Mouse (Mus musculus): Measurements from ENCODE around the gene Gm9044.
"Not testable (repeated sequence)": the region's sequence is repeated elsewhere in the genome, so short reads cannot be mapped to it uniquely, and the experiment has no call there.

The Gm9044 gene

GRCm38 (mm10) chr10:118332308-118332707 is at the start of gene Gm9044:
Gene Gm9044 (minus strand): TSS chr10:118332408.
- in situ Hi-C loops (cut with MboI; ENCODE audit: low pct_unique_long_range_greater_than_20kb in 1 of 2, low sequenced_read_pairs in 2 of 2, unreplicated experiment in 1 of 2) = not testable (repeated sequence)

GRCm38 (mm10) chr10:118370443-118370842 is 38.2 kb upstream of the Gm9044 start:
- in situ Hi-C loops (cut with MboI; ENCODE audit: low pct_unique_long_range_greater_than_20kb in 1 of 2, low sequenced_read_pairs in 2 of 2, unreplicated experiment in 1 of 2) = no loop called here

DNA sequence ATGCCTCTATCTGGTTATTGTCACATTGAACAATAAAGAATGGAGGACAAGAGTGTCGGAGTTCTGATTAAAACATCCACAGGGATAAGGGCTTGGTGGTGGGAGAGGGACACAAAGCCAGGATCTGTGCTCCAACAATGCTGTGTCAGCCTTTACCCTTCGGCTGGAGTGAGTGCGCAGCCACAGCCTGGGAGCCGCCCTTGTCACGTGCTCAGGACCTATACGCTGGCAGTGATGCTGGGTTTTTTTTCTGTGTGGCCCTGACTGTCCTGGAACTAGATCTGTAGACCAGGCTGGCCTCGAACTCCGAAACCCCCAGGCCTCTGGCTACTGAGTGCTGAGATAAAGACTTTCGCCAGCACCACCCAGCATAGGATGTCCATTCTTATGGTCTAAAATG is 37.3 kb upstream of the Gm9044 start:
- in situ Hi-C loops (cut with MboI; ENCODE audit: low pct_unique_long_range_greater_than_20kb in 1 of 2, low sequenced_read_pairs in 2 of 2, unreplicated experiment in 1 of 2) = no loop called here

GRCm38 (mm10) chr10:118354005-118354404 is 21.8 kb upstream of the Gm9044 start, which contains the start of gene Gm9049:
Gene Gm9049 (minus strand): TSS chr10:118354105.
- in situ Hi-C loops (cut with MboI; ENCODE audit: low pct_unique_long_range_greater_than_20kb in 1 of 2, low sequenced_read_pairs in 2 of 2, unreplicated experiment in 1 of 2) = not testable (repeated sequence)

- in situ Hi-C loops (cut with MboI; ENCODE audit: low pct_unique_long_range_greater_than_20kb in 1 of 2, low sequenced_read_pairs in 2 of 2, unreplicated experiment in 1 of 2) = not testable (repeated sequence)
These were observed 16.4 kb upstream of the Gm9044 start, which contains the start of gene Gm9048 for GRCm38 (mm10) chr10:118348579-118348978. Gene Gm9048 (minus strand): TSS chr10:118348679.

DNA sequence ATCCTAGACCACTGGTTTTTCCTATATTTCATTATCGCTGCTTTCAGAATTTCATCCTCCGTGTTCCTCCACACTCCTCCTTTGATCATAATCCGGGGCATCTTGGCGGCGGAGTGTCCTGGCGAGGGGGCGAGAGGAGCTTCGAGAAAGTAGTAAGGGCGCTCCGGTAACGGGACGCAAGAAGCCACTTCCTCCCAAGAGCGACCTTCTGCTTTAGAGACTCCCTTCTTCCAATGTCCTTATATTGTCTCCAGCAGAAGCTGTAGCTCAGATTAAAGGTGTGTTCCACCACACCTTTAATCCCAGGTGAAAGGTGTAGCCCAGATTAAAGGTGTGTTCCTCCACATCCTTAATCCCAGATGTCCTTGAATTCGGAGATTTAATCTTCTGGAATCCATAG is 10.9 kb upstream of the Gm9044 start, which contains the start of gene Gm9046:
Gene Gm9046, minus strand, starts transcription at position 101 of the 400 bp plus-strand sequence.
- in situ Hi-C loops (cut with MboI; ENCODE audit: low pct_unique_long_range_greater_than_20kb in 1 of 2, low sequenced_read_pairs in 2 of 2, unreplicated experiment in 1 of 2) = not testable (repeated sequence)

DNA sequence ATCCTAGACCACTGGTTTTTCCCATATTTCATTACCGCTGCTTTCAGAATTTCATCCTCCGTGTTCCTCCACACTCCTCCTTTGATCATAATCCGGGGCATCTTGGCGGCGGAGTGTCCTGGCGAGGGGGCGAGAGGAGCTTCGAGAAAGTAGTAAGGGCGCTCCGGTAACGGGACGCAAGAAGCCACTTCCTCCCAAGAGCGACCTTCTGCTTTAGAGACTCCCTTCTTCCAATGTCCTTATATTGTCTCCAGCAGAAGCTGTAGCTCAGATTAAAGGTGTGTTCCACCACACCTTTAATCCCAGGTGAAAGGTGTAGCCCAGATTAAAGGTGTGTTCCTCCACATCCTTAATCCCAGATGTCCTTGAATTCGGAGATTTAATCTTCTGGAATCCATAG is 5.5 kb upstream of the Gm9044 start, which contains the start of gene Gm9045:
Gene Gm9045, minus strand, starts transcription at position 101 of the 400 bp plus-strand sequence.
- in situ Hi-C loops (cut with MboI; ENCODE audit: low pct_unique_long_range_greater_than_20kb in 1 of 2, low sequenced_read_pairs in 2 of 2, unreplicated experiment in 1 of 2) = not testable (repeated sequence)

DNA sequence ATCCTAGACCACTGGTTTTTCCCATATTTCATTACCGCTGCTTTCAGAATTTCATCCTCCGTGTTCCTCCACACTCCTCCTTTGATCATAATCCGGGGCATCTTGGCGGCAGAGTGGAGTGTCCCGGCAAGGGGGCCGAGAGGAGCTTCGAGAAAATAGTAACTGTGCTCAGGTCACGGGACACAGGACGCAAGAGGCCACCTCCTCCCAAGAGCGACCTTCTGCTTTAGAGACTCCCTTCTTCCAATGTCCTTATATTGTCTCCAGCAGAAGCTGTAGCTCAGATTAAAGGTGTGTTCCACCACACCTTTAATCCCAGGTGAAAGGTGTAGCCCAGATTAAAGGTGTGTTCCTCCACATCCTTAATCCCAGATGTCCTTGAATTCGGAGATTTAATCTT is 5.3 kb downstream of the Gm9044 start, which contains the start of gene Gm9040:
Gene Gm9040, minus strand, starts transcription at position 101 of the 400 bp plus-strand sequence.
- in situ Hi-C loops (cut with MboI; ENCODE audit: low pct_unique_long_range_greater_than_20kb in 1 of 2, low sequenced_read_pairs in 2 of 2, unreplicated experiment in 1 of 2) = not testable (repeated sequence)

- in situ Hi-C loops (cut with MboI; ENCODE audit: low pct_unique_long_range_greater_than_20kb in 1 of 2, low sequenced_read_pairs in 2 of 2, unreplicated experiment in 1 of 2) = no loop called here
These were observed 13.2 kb downstream of the Gm9044 start for GRCm38 (mm10) chr10:118319024-118319423.

- in situ Hi-C loops (cut with MboI; ENCODE audit: low pct_unique_long_range_greater_than_20kb in 1 of 2, low sequenced_read_pairs in 2 of 2, unreplicated experiment in 1 of 2) = not testable (repeated sequence)
These were observed 30.1 kb downstream of the Gm9044 start for GRCm38 (mm10) chr10:118302133-118302532.

- in situ Hi-C loops (cut with MboI; ENCODE audit: low pct_unique_long_range_greater_than_20kb in 1 of 2, low sequenced_read_pairs in 2 of 2, unreplicated experiment in 1 of 2) = no loop called here
These were observed 37.3 kb downstream of the Gm9044 start, which contains the start of gene Iltifb for GRCm38 (mm10) chr10:118294938-118295337. Gene Iltifb (minus strand): TSS chr10:118295038.

DNA sequence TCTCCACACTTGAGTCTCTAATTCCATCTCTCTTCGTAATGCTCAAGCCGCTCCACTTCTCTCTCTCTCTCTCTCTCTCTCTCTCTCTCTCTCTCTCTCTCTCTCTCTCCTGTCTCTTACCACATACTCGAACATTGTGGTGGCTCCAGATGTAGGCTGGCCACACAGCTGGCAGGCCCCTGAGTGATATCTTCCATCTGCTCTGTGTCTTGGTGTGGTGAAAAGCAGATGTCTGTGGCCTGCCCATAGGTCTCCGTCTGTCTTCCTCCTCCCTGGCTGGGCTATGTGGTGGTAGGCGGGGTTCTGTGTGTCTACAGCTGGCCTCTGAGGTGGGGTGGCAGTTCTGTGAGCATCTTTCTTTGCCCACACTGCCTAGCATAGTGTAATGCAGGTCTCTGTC is 49.2 kb downstream of the Gm9044 start:
- in situ Hi-C loops (cut with MboI; ENCODE audit: low pct_unique_long_range_greater_than_20kb in 1 of 2, low sequenced_read_pairs in 2 of 2, unreplicated experiment in 1 of 2) = not testable (repeated sequence)

DNA sequence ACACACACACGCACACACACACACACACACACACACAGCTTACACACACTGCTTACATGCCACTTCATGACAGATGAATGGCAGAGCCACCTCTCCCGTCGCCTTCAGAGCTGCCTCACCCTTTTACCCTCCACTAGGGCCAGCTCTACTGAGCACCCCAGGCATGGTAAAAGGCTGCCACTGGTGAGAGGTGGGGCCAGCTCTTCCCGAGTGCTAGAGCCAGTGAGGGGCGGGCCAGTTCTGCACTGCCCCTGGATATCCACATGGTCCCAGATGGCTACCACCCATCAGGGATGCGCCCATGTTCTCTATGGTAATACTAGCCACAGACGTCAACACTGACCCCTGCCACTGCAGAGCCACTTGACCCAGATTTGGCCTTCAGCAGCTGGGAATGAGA is 49.6 kb downstream of the Gm9044 start:
- in situ Hi-C loops (cut with MboI; ENCODE audit: low pct_unique_long_range_greater_than_20kb in 1 of 2, low sequenced_read_pairs in 2 of 2, unreplicated experiment in 1 of 2) = not testable (repeated sequence)

All from mouse embryonic stem cell (cell line).